Mouse (Mus musculus) kidney, embryonic 15.5 days (tissue): ENCODE results near the gene Slc17a5. TPM values are rescaled to one million over a fixed set of nuclear protein-coding genes. Genes with fewer than 3 reads are reported as not detected.

Experiments used
- ATAC-seq: fragments of 200-750 bp; cut with Nextera tagmentation; replicated peaks from 2 replicates; pipeline ENCODE4 v1.8.0; 2017; ENCODE audit warnings: moderate TSS enrichment; ENCODE audit not compliant: low FRiP score
- H3K27ac ChIP-seq: fragments of 300-500 bp; sonication (generic); 2 replicates; pipeline ENCODE4 v1.5.1; 2015; ENCODE audit warnings: mild to moderate bottlenecking, inconsistent platforms
- H3K27me3 ChIP-seq: fragments of 300-500 bp; sonication (generic); 2 replicates; pipeline ENCODE4 v1.6.1; 2015; ENCODE audit warnings: inconsistent platforms
- H3K36me3 ChIP-seq: fragments of 300-500 bp; sonication (generic); 2 replicates; pipeline ENCODE4 v1.6.1; 2015; ENCODE audit warnings: inconsistent platforms
- H3K4me1 ChIP-seq: fragments of 300-500 bp; sonication (generic); 2 replicates; pipeline ENCODE4 v1.6.1; 2015; ENCODE audit warnings: inconsistent platforms
- H3K4me2 ChIP-seq: fragments of 300-500 bp; sonication (generic); 2 replicates; pipeline ENCODE4 v1.6.1; 2015; ENCODE audit warnings: moderate library complexity, mild to moderate bottlenecking, inconsistent platforms
- H3K4me3 ChIP-seq: fragments of 300-500 bp; sonication (generic); replicated peaks from 2 replicates; pipeline ENCODE4 v1.5.1; 2015; ENCODE audit warnings: mild to moderate bottlenecking, inconsistent platforms
- H3K9ac ChIP-seq: fragments of 300-500 bp; sonication (generic); 2 replicates; pipeline ENCODE4 v1.6.1; 2015; ENCODE audit warnings: mild to moderate bottlenecking, inconsistent platforms
- H3K9me3 ChIP-seq: fragments of 300-500 bp; sonication (generic); replicated peaks from 2 replicates; pipeline ENCODE4 v1.6.1; 2016; ENCODE audit warnings: inconsistent platforms
- WGBS: fragments of 180-500 bp; shearing (Covaris S2); methylation state at CpG from one replicate; pipeline ENCODE4 v1.1.7; 2015; ENCODE audit warnings: mixed read lengths; 5-methylcytosine and 5-hydroxymethylcytosine counted together
- polyA plus RNA-seq: library from polyadenylated mRNA; unstranded; fragments of >200 nt; fragmentation: Nextera tagmentation; extraction: Ambion mirVana; gene quantifications from 2 replicates; pipeline ENCODE4 v1.2.1, GENCODE M21; 2015

The Slc17a5 gene
- 17.8 and 18.0 TPM in 2 replicates for polyA plus RNA-seq

- Histone ChIP-seq H3K36me3 (0 out of 2 replicates have a peak, but pooled peaks cover 7% of the 10 kb centered on the region), H3K9me3 (no peaks in the 10 kb centered on the region), H3K4me1 (peaks cover 7% of the 10 kb centered on the region; the same call in 1 of the 2 replicates), H3K27me3 (no peaks in the 10 kb centered on the region), H3K27ac (peak within 1 kb of the TSS; percentile 81), H3K9ac (peak within 1 kb of the TSS; percentile 59), H3K4me3 (peak within 1 kb of the TSS; percentile 72), H3K4me2 (peak within 1 kb of the TSS; percentile 76)
- WGBS = 0% methylated on average over 27 of the region's 27 CpGs
- ATAC-seq = peak; percentile 98
These were observed at the start of gene Slc17a5 for GRCm38 (mm10) chr9:78587914-78588313. TSS of gene Slc17a5 (minus strand) at chr9:78588041.

GRCm38 (mm10) chr9:78633976-78634375 is 46.1 kb upstream of the Slc17a5 start:
- Histone ChIP-seq H3K9ac (no peak overlapping the region), H3K4me2 (no peak overlapping the region), H3K27me3 (no peaks in the 10 kb centered on the region), H3K36me3 (no peaks in the 10 kb centered on the region), H3K4me1 (peaks cover 6% of the 10 kb centered on the region; the same call in 1 of the 2 replicates), H3K4me3 (no peak overlapping the region), H3K9me3 (no peaks in the 10 kb centered on the region), H3K27ac (no peak overlapping the region)
- ATAC-seq = no peak
- WGBS = 92% methylated on average over 3 of the region's 3 CpGs

GRCm38 (mm10) chr9:78631755-78632434 is 44.1 kb upstream of the Slc17a5 start:
- Histone ChIP-seq H3K9ac (no peak overlapping the region), H3K9me3 (no peaks in the 10 kb centered on the region), H3K27ac (no peak overlapping the region), H3K4me3 (no peak overlapping the region), H3K36me3 (no peaks in the 10 kb centered on the region), H3K27me3 (no peaks in the 10 kb centered on the region), H3K4me1 (peaks cover 6% of the 10 kb centered on the region; the same call in 1 of the 2 replicates), H3K4me2 (no peak overlapping the region)
- no peak for ATAC-seq
- WGBS = 78% methylated on average over 6 of the region's 6 CpGs

DNA sequence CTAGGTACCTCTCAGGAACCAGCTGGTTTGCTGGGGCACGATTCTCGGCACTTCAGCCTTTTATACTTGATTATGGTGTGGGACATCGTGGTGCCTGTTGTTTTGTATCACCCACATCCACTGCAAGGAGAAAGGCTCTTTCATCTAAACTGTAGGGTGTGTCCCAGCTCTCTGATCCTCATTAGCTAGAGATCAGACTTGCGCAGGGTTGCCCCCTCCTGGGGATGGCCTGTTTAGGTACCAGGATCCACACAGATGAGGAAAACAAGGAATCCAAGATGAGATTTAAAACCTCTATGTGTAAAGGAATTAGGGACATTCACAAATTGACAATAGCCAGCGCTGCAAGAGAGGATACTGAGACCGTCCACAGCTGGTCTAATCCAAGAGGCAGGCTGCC is 42.1 kb upstream of the Slc17a5 start:
- H3K27ac ChIP-seq = no peak overlapping the region

DNA sequence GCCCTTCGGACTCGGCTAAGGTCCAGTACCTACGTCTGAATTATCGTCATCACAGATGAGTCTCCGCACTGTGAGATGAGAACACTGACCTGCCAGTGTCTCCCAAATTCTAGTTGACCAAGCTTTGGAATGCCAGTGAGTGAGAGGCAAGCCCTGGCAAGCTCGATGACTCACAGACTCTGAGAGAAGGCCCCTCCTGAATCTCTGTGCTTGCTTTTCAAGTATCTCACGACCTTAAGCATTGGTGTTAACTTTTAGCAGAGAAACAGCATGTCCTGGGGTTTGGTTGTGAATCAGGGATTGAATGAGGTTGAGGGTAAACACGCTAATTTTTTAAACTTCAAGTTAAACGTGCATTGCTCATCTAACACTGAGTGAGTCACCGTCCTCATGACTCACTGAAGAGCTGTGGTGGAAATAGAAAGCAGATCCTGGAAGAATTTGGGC is 35.5 kb upstream of the Slc17a5 start:
- no peak for ATAC-seq

More for the DNA sequence above, 42.1 kb upstream of the Slc17a5 start:
- WGBS = 53% methylated on average over 6 of the region's 6 CpGs
- H3K36me3 ChIP-seq = no peaks in the 10 kb centered on the region
- peaks cover 6% of the 10 kb centered on the region; the same call in 1 of the 2 replicates for H3K4me1 ChIP-seq
- H3K9ac ChIP-seq = no peak overlapping the region
- no peaks in the 10 kb centered on the region for H3K9me3 ChIP-seq
- 0 out of 2 replicates have a peak, but pooled peaks have one; percentile 43 for ATAC-seq
- H3K4me2 ChIP-seq = peak overlapping the region; percentile 37
- no peak overlapping the region for H3K4me3 ChIP-seq
- no peaks in the 10 kb centered on the region for H3K27me3 ChIP-seq

GRCm38 (mm10) chr9:78619285-78619684 is 31.4 kb upstream of the Slc17a5 start:
- Histone ChIP-seq H3K9ac (no peak overlapping the region), H3K27ac (0 out of 2 replicates have a peak overlapping the region, but pooled peaks have one; percentile 20), H3K4me3 (no peak overlapping the region), H3K9me3 (no peaks in the 10 kb centered on the region), H3K27me3 (peaks cover 23% of the 10 kb centered on the region), H3K4me2 (no peak overlapping the region), H3K4me1 (peaks cover 23% of the 10 kb centered on the region), H3K36me3 (no peaks in the 10 kb centered on the region)
- no peak; the same call in 1 of the 2 replicates for ATAC-seq
- whole genome bisulfite sequencing = 79% methylated on average over 9 of the region's 9 CpGs

More for the DNA sequence above, 35.5 kb upstream of the Slc17a5 start:
- Histone ChIP-seq H3K9ac (no peak overlapping the region), H3K36me3 (no peaks in the 10 kb centered on the region), H3K27ac (no peak overlapping the region), H3K4me1 (no peaks in the 10 kb centered on the region), H3K27me3 (no peaks in the 10 kb centered on the region), H3K4me3 (no peak overlapping the region), H3K9me3 (no peaks in the 10 kb centered on the region), H3K4me2 (no peak overlapping the region)
- 82% methylated on average over 10 of the region's 10 CpGs for WGBS

GRCm38 (mm10) chr9:78615401-78616021 is 27.7 kb upstream of the Slc17a5 start, which contains the start of gene Cd109:
TSS of gene Cd109 (plus strand) at chr9:78615546.
- Histone ChIP-seq H3K9ac (peak within 1 kb of the TSS; percentile 52), H3K9me3 (no peaks in the 10 kb centered on the region), H3K27me3 (peaks cover 33% of the 10 kb centered on the region), H3K4me2 (peak within 1 kb of the TSS; percentile 98), H3K4me3 (peak within 1 kb of the TSS; percentile 66), H3K4me1 (peaks cover 23% of the 10 kb centered on the region), H3K36me3 (no peaks in the 10 kb centered on the region), H3K27ac (no peak within 1 kb of the TSS)
- WGBS = under 1% methylated on average over 43 of the region's 43 CpGs
- ATAC-seq = peak; percentile 75

- H3K9ac ChIP-seq = no peak overlapping the region
- H3K9me3 ChIP-seq = no peaks in the 10 kb centered on the region
- H3K4me1 ChIP-seq = peaks cover 23% of the 10 kb centered on the region
- no peak overlapping the region for H3K27ac ChIP-seq
- H3K27me3 ChIP-seq = peaks cover 33% of the 10 kb centered on the region
- no peak for ATAC-seq
- no peaks in the 10 kb centered on the region for H3K36me3 ChIP-seq
- 47% methylated on average over 6 of the region's 6 CpGs for WGBS
- no peak overlapping the region for H3K4me3 ChIP-seq
- H3K4me2 ChIP-seq = no peak overlapping the region
These were observed 26.4 kb upstream of the Slc17a5 start for GRCm38 (mm10) chr9:78614201-78614600.

DNA sequence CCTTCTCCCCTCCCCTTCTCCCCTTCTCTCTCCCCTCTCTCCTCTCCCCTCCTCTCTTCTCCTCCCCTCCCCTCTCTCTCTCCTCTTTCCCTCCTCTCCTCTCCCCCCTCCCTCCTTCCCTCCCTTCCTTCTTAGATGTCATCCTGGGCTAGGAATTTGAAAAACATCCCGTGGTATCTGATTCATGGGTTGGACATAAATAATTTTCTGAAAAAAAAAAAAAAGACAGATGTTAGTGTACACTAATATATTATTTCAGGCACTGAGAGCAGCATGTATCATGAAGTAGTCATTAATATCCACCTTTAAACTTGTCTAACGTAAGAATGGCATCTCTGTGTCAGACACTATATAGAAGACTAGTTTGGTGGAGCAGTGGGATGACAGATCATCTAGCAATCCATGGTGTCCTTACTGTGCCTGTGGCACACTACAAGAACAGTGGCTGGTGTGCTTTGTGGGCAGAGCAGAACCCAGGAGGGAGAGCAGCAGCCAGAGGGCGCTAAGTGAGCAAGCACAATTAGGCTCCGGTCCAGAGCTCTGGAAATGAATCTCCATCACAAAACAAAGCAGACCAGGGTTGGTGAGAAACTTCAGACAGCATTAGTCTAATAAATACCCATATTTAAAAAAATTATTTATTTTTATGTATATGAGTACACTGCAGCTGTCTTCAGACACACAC is 13.3 kb upstream of the Slc17a5 start:
- Histone ChIP-seq H3K9me3 (no peaks in the 10 kb centered on the region), H3K27ac (no peak overlapping the region), H3K36me3 (no peaks in the 10 kb centered on the region), H3K4me3 (no peak overlapping the region), H3K27me3 (no peaks in the 10 kb centered on the region), H3K9ac (no peak overlapping the region), H3K4me1 (peaks cover under 1% of the 10 kb centered on the region; the same call in 1 of the 2 replicates), H3K4me2 (no peak overlapping the region)
- no peak for ATAC-seq
- 49% methylated on average over 4 of the region's 4 CpGs for WGBS

DNA sequence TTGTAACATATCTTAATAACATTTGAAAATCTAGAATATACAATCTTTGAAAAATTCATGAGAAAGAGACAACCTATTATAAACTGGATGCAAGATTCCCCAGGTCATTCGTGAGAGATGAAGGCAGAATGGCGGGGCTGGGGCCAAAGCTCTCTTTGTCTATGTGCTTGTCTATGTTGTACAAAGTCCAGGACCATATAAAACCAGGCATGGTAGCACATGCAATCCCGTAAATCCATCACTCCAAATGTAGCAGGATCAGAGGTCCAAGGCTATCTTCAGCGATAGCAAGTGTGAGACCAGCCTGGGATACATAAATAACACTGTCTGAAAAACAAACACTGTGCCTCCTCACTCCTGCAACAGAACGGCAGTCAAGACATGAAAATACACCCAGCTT is 12.1 kb upstream of the Slc17a5 start:
- Histone ChIP-seq H3K27ac (no peak overlapping the region), H3K4me1 (no peaks in the 10 kb centered on the region), H3K27me3 (no peaks in the 10 kb centered on the region), H3K4me3 (no peak overlapping the region), H3K9me3 (no peaks in the 10 kb centered on the region), H3K4me2 (no peak overlapping the region), H3K36me3 (no peaks in the 10 kb centered on the region), H3K9ac (no peak overlapping the region)
- no peak for ATAC-seq
- WGBS = 52% methylated on average over 5 of the region's 5 CpGs

DNA sequence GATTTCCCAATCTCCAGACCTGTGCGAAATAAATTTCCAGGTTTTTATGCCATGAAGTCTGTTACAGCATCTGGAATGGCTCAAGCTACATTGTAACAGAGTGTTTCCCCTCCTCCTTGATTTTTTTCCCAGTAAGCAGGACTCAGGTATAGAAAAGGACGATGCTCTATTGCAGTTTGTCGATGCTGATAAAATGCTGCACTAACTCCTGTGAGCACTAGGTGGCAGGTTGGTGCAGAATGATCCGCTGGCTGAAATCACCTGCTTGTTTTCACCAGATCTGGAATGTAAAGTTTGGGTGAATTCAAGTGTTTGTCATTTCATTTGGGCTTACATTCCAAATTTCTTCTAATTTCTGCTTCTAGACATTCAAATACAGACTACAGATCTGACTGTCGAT is 9.0 kb upstream of the Slc17a5 start:
- H3K4me1 ChIP-seq = no peaks in the 10 kb centered on the region
- no peak overlapping the region for H3K9ac ChIP-seq
- H3K4me3 ChIP-seq = no peak overlapping the region
- ATAC-seq = no peak
- 7% methylated on average over 5 of the region's 5 CpGs for WGBS
- no peaks in the 10 kb centered on the region for H3K9me3 ChIP-seq
- no peaks in the 10 kb centered on the region for H3K36me3 ChIP-seq
- H3K4me2 ChIP-seq = no peak overlapping the region
- no peak overlapping the region for H3K27ac ChIP-seq
- H3K27me3 ChIP-seq = no peaks in the 10 kb centered on the region
